Mouse (Mus musculus) right cerebral cortex, postnatal 25 days (tissue): ENCODE data around the gene Lce1b.
"Not testable (repeated sequence)": the region's sequence is repeated elsewhere in the genome, so short reads cannot be mapped to it uniquely, and the experiment has no call there.

Experiments
- DNase-seq: peaks from one replicate; pipeline ENCODE4 v3.0.0; 2022

Lce1b gene

DNA sequence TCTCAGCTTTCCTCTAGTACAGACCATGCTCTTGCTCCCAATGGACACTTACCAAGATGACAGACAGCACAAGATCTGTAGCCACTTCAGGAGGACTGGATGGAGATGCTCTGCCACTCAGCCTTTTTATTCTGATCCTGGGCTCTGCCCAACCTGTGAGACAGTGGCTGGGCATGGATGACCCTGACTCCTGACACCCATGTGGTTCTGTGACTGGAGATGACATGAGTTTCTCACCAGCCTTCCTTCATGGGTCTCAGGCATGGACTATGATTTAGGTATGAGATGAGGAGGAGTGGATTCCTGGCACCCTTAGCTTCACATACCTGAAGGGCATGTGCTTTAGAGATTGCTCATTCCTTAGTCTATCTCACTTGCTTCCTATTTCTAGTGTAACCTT lies at the start of gene Lce1b:
Gene Lce1b (minus strand): TSS at position 101 of the 400 bp plus-strand sequence.
- DNase-seq = no peak

DNA sequence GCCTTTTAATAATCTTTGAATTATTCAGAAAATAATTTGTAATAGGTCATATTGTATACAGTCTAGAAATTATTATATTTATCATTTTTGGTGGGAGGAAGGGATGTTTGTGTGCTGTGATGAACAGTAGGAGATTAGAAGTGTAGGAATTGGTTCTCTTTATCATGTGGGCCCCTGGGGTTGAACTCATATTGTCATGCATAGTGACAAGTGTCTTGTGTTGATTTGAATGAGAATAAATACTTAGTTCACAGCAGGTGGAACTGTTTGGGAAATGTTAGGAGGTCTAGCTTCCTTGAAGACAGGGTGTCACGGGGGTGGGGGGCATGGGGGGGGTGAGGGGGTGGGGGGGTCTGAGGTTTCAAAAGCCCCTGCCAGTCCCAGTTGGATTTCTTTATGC lies 37.9 kb upstream of the Lce1b start:
- DNase-seq = no peak

GRCm38 (mm10) chr3:92691688-92692087 lies 35.0 kb upstream of the Lce1b start:
- no peak for DNase-seq

DNA sequence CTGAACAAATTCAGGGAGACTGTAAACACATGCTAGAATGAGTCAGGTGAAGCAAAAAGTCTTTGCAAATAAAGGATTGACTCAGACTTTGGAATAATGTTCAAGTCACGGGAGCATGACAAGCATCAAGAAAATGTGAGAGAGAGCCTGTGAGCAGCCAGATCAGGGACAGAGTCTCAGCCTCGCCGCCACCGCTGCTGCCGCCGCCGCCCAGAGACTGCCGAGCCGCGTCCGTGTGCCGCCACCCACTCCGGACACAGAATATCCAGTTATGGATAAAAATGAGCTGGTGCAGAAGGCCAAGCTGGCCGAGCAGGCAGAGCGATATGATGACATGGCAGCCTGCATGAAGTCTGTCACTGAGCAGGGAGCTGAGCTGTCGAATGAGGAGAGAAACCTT lies 32.4 kb upstream of the Lce1b start:
- DNase-seq = not testable (repeated sequence)

- no peak for DNase-seq
Measured at GRCm38 (mm10) chr3:92687110-92687509, 30.4 kb upstream of the Lce1b start, which contains the start of gene Lce1d. TSS of gene Lce1d (minus strand) at chr3:92687210.

DNA sequence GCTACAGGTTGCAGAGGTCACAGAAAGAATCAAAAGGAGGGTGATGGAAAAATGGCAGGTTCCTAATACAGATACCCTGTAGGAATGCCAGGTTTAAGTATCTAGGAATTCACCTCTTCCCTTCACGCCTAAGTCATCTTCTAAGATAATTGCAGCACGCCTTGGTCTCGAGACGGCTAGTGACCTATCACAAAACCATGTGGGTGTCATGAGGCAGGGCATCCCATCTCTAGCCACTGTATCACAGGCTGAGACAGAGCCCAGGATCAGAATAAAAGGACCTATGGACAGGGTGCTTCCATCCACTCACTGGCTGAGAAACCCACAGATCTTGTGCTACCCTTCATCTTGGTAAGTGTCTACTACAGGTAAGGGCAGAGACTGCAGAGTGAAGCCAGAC lies 22.2 kb upstream of the Lce1b start, which contains the start of gene Lce1c:
Gene Lce1c (plus strand): TSS at position 301 of the 400 bp plus-strand sequence.
- no peak for DNase-seq

- no peak for DNase-seq
Measured at GRCm38 (mm10) chr3:92670215-92670614, 13.5 kb upstream of the Lce1b start, which contains the start of gene Lce1a2. TSS of gene Lce1a2 (minus strand) at chr3:92670315.

- DNase-seq = no peak
Measured at GRCm38 (mm10) chr3:92648207-92648606, 8.5 kb downstream of the Lce1b start, which contains the start of gene Lce1a1. TSS of gene Lce1a1 (minus strand) at chr3:92648307.

- no peak for DNase-seq
Measured at GRCm38 (mm10) chr3:92639854-92640253, 16.9 kb downstream of the Lce1b start.

DNA sequence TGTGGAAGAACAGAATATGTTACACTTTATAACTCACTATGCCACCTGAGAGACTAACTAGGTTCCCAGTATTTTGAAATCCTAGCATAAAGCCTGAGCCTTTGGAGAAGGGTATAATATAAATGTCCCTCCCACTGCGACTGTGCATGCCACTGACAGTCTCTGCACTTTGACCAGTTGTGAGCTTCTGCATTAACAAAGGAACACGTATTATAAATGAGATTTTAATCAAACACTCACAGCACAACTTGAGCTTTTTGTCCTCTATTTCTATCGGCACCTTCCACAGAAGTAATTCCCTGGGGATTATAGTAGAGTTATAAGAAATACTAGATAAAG lies 18.1 kb downstream of the Lce1b start:
- no peak for DNase-seq

DNA sequence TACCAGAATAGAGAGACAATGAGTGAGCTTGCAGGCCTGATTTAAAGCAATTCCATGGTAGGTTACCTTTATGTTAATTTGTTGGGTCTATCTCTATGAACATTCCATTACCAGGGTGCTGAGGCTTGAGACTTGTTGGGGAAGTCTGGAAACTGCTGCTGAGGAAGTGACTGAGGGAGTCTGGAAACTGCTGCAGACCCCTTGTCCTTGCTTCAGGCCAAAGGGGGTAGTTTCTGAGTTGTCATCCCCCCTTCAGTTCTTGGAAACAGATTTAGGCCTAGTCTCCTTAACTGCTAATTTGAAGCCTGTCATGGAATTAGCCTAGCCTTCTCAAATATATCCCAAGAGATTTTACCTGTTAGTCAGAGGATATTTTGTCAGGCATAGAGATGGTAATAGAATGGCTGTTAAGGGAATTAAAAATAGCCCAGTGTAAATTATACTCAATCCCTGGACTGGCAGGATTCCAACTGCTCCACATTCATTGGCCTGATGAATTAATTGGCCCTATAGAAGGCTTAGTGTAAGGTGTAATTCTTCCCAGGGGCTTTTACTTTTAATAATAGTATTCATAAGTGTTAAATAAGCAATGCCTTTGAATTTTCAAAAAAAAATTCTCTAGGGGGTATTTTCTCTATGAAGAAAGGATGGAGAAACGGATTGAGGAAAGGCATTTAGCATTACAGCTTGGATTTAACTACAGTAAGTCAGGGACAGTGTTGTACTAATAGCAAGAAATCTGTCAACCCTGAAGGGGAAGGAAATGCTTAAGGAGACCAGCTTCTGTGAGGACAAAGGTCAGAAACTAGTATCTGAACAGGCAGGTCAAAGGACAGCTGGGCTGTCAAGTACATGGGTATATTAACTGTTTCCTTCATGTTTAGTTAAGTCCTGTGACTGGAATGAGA lies 18.7 kb downstream of the Lce1b start:
- DNase-seq = no peak

GRCm38 (mm10) chr3:92621560-92621959 lies 35.2 kb downstream of the Lce1b start, which contains the start of gene Lce6a:
TSS of gene Lce6a (minus strand) at chr3:92621660.
- DNase-seq = no peak

DNA sequence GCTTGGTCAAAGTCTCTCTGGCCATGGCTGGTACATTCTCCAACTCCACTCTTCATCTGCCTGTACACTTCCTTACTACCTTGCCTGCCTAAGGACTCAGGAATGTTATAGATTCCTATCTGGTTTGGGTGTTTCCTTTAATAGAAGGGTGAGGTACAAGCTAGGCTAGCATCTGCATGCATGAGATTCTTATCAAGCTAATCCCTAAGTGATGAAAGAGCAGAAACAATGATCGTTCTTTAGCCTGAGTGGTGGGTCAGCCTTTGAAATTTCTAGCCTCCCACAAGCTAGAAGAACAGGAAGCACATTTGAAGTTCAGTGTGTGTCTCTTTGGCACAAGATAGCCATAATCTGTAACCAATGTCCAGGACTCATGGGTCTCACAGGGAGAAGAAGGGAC lies 46.9 kb downstream of the Lce1b start:
- no peak for DNase-seq

DNA sequence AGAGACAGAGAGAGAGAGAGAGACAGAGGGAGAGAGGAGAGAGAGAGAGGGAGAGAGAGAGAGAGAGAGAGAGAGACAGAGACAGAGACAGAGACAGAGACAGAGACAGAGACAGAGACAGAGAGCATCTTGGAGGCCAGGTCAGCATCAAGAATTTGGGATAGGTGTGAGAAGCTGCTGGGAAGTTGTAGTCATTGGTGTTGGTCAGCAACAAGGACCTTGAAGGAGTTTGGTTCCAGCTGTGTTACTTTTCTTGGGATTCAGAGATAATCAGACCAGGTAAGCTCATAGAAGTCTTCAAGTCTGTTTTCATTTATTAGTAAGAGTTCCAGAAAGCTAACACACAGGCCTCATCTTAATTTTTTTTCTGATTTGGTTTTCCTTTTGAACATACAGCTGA lies 49.3 kb downstream of the Lce1b start, which contains the start of gene 2210017I01Rik:
Gene 2210017I01Rik (minus strand): TSS at position 101 of the 400 bp plus-strand sequence.
- DNase-seq = no peak
